Mouse (Mus musculus) stomach, embryonic 14.5 days (tissue): ENCODE measurements around the gene Dock3. TPM values are rescaled to one million over a fixed set of nuclear protein-coding genes. Genes with fewer than 3 reads are reported as not detected.
A peak's percentile ranks its signal among the peaks of the same experiment; 100 is the strongest.

Experiments
- ATAC-seq: fragments of 200-750 bp; cut with Nextera tagmentation; 2 replicates; pipeline ENCODE4 v1.8.0; 2017; ENCODE audit warnings: low read depth, moderate TSS enrichment; ENCODE audit not compliant: insufficient number of reproducible peaks, insufficient read depth, low FRiP score
- H3K27ac ChIP-seq: fragments of 300-500 bp; sonication (generic); 2 replicates; pipeline ENCODE4 v1.5.1; 2014; ENCODE audit warnings: mild to moderate bottlenecking, low read length, moderate library complexity, mixed read lengths
- H3K27me3 ChIP-seq: fragments of 300-500 bp; sonication (generic); 2 replicates; pipeline ENCODE4 v1.6.1; 2014; ENCODE audit warnings: low read length, control low read depth, mixed read lengths; ENCODE audit not compliant: control insufficient read depth, insufficient read depth
- H3K36me3 ChIP-seq: fragments of 300-500 bp; sonication (generic); 2 replicates; pipeline ENCODE4 v1.6.1; 2014; ENCODE audit warnings: mild to moderate bottlenecking, control low read depth, low read length, moderate library complexity, mixed read lengths; ENCODE audit not compliant: control insufficient read depth, insufficient read depth
- H3K4me1 ChIP-seq: fragments of 300-500 bp; sonication (generic); 2 replicates; pipeline ENCODE4 v1.6.1; 2014; ENCODE audit warnings: low read length, control low read depth, mixed read lengths; ENCODE audit not compliant: control insufficient read depth, insufficient read depth
- H3K4me2 ChIP-seq: fragments of 300-500 bp; sonication (generic); replicated peaks from 2 replicates; pipeline ENCODE4 v1.6.1; 2014; ENCODE audit warnings: low read depth, low read length, control low read depth
- H3K4me3 ChIP-seq: fragments of 300-500 bp; sonication (generic); 2 replicates; pipeline ENCODE4 v1.5.1; 2014; ENCODE audit warnings: low read depth, low read length, control low read depth
- H3K9ac ChIP-seq: fragments of 300-500 bp; sonication (generic); replicated peaks from 2 replicates; pipeline ENCODE4 v1.6.1; 2014; ENCODE audit warnings: low read depth, mild to moderate bottlenecking, control low read depth, low read length, moderate library complexity, mixed read lengths
- H3K9me3 ChIP-seq: fragments of 300-500 bp; sonication (generic); 2 replicates; pipeline ENCODE4 v1.6.1; 2016; ENCODE audit warnings: low read depth, low read length, control low read depth; ENCODE audit not compliant: control insufficient read depth
- WGBS: fragments of 180-500 bp; shearing (Covaris S2); extraction: QIAGEN DNeasy Blood & Tissue Kit; methylation state at CpG from one replicate; pipeline ENCODE4 v1.1.7; 2014; 5-methylcytosine and 5-hydroxymethylcytosine counted together
- polyA plus RNA-seq: library from polyadenylated mRNA; unstranded; fragments of >200 nt; fragmentation: Nextera tagmentation; extraction: Ambion mirVana; gene quantifications from 2 replicates; pipeline ENCODE4 v1.2.1, GENCODE M21; 2014

Gene Dock3
- polyA plus RNA-seq, 1 experiment from 2014 or later = 0.88 TPM

- Histone ChIP-seq H3K36me3 (peaks cover 26% of the 10 kb centered on the region), H3K27ac (no peak overlapping the region), H3K27me3 (no peaks in the 10 kb centered on the region), H3K9me3 (no peaks in the 10 kb centered on the region), H3K9ac (no peak overlapping the region), H3K4me2 (no peak overlapping the region), H3K4me1 (peaks cover 35% of the 10 kb centered on the region), H3K4me3 (no peak overlapping the region)
- ATAC-seq = no peak
- 98% methylated on average over 3 of the region's 3 CpGs for WGBS
These were observed 343.4 kb downstream of the Dock3 start for GRCm38 (mm10) chr9:106888346-106888745.

- ATAC-seq = peak; percentile 71
- 2% methylated on average over 88 of the region's 101 CpGs for WGBS
- Histone ChIP-seq H3K36me3 (peaks cover 38% of the 10 kb centered on the region), H3K9me3 (no peaks in the 10 kb centered on the region), H3K27me3 (no peaks in the 10 kb centered on the region), H3K4me2 (peak within 1 kb of the TSS; percentile 99), H3K4me1 (peaks cover 38% of the 10 kb centered on the region), H3K27ac (peak within 1 kb of the TSS; percentile 87), H3K9ac (peak within 1 kb of the TSS; percentile 95), H3K4me3 (peak within 1 kb of the TSS; percentile 87)
These were observed 344.6 kb downstream of the Dock3 start, which contains the start of gene Rbm15b for GRCm38 (mm10) chr9:106886828-106887702. TSS of gene Rbm15b (minus strand) at chr9:106887428.

GRCm38 (mm10) chr9:106885901-106886731 is 345.6 kb downstream of the Dock3 start:
- ATAC-seq = peak; percentile 15; the same call in 1 of the 2 replicates
- Histone ChIP-seq H3K9me3 (no peaks in the 10 kb centered on the region), H3K4me2 (peak overlapping the region; percentile 99), H3K4me1 (peaks cover 38% of the 10 kb centered on the region), H3K27ac (peak overlapping the region; percentile 87), H3K36me3 (peaks cover 43% of the 10 kb centered on the region), H3K4me3 (peak overlapping the region; percentile 87), H3K27me3 (no peaks in the 10 kb centered on the region), H3K9ac (peak overlapping the region; percentile 95)
- WGBS = under 1% methylated on average over 85 of the region's 107 CpGs

- peaks cover 43% of the 10 kb centered on the region for H3K36me3 ChIP-seq
- H3K9me3 ChIP-seq = no peaks in the 10 kb centered on the region
- no peaks in the 10 kb centered on the region for H3K27me3 ChIP-seq
- H3K4me1 ChIP-seq = peaks cover 31% of the 10 kb centered on the region
- H3K4me2 ChIP-seq = peak overlapping the region; percentile 99
- H3K9ac ChIP-seq = peak overlapping the region; percentile 95
- WGBS = 12% methylated on average over 44 of the region's 44 CpGs
- no peak for ATAC-seq
- H3K27ac ChIP-seq = no peak overlapping the region
- peak overlapping the region; percentile 87 for H3K4me3 ChIP-seq
These were observed 346.5 kb downstream of the Dock3 start for GRCm38 (mm10) chr9:106884996-106885900.

- ATAC-seq = no peak
- peak overlapping the region; percentile 87 for H3K4me3 ChIP-seq
- no peak overlapping the region for H3K27ac ChIP-seq
- H3K9me3 ChIP-seq = no peaks in the 10 kb centered on the region
- 21% methylated on average over 16 of the region's 16 CpGs for WGBS
- H3K27me3 ChIP-seq = no peaks in the 10 kb centered on the region
- H3K4me2 ChIP-seq = peak overlapping the region; percentile 99
- H3K4me1 ChIP-seq = peaks cover 27% of the 10 kb centered on the region
- peaks cover 40% of the 10 kb centered on the region for H3K36me3 ChIP-seq
- H3K9ac ChIP-seq = peak overlapping the region; percentile 34; the same call in 1 of the 2 replicates
These were observed 347.4 kb downstream of the Dock3 start for GRCm38 (mm10) chr9:106884306-106884705.

GRCm38 (mm10) chr9:106883085-106883484 is 348.6 kb downstream of the Dock3 start:
- H3K4me2 ChIP-seq = no peak overlapping the region
- peaks cover 27% of the 10 kb centered on the region for H3K4me1 ChIP-seq
- H3K9me3 ChIP-seq = no peaks in the 10 kb centered on the region
- no peak overlapping the region for H3K9ac ChIP-seq
- no peak overlapping the region for H3K4me3 ChIP-seq
- no peak overlapping the region for H3K27ac ChIP-seq
- no peaks in the 10 kb centered on the region for H3K27me3 ChIP-seq
- no peak for ATAC-seq
- peaks cover 35% of the 10 kb centered on the region for H3K36me3 ChIP-seq
- WGBS = 64% methylated on average over 3 of the region's 3 CpGs

- Histone ChIP-seq H3K4me3 (no peak overlapping the region), H3K4me2 (no peak overlapping the region), H3K36me3 (peaks cover 41% of the 10 kb centered on the region), H3K27me3 (no peaks in the 10 kb centered on the region), H3K9ac (no peak overlapping the region), H3K4me1 (peaks cover 27% of the 10 kb centered on the region), H3K27ac (no peak overlapping the region), H3K9me3 (no peaks in the 10 kb centered on the region)
- no peak for ATAC-seq
- 72% methylated on average over 4 of the region's 4 CpGs for WGBS
These were observed 349.5 kb downstream of the Dock3 start for GRCm38 (mm10) chr9:106882176-106882575.
